Mouse (Mus musculus): ENCODE measurements around the gene Htr3b. TPM values are rescaled to one million over a fixed set of nuclear protein-coding genes. Genes with fewer than 3 reads are reported as not detected.

Gene Htr3b
- 0.22 TPM in 1 of 2 replicates, not detected in the other for polyA plus RNA-seq (2014; fragmentation: Nextera tagmentation; extraction: Ambion mirVana)

GRCm38 (mm10) chr9:48964587-48965040 lies at the start of gene Htr3b:
Gene Htr3b, minus strand, starts transcription at chr9:48964990.
- Histone ChIP-seq H3K27me3 (ENCODE audit: control insufficient read depth, insufficient read depth, low read length) (peaks cover 30% of the 10 kb centered on the region), H3K9ac (ENCODE audit: low read length) (no peak within 1 kb of the TSS), H3K4me1 (ENCODE audit: control insufficient read depth in 2 of 2, insufficient read depth in 2 of 2, low read length in 2 of 2) (0 out of 4 replicates have a peak, but pooled peaks cover 0 to 5% of the 10 kb centered on the region in 2 experiments), H3K27ac (replicated peaks in 1 of 2; ENCODE audit: control insufficient read depth in 1 of 2, insufficient read depth in 1 of 2, low read depth in 2 of 2, low read length in 2 of 2) (no peak within 1 kb of the TSS), H3K4me3 (ENCODE audit: control insufficient read depth in 1 of 2, insufficient read depth in 1 of 2, low read depth in 1 of 2, low read length in 2 of 2) (no peak within 1 kb of the TSS), H3K9me3 (ENCODE audit: control insufficient read depth, low read length) (no peaks in the 10 kb centered on the region), H3K4me2 (ENCODE audit: low read length) (no peak within 1 kb of the TSS), H3K36me3 (ENCODE audit: control insufficient read depth, insufficient read depth, low read length) (no peaks in the 10 kb centered on the region)
- no peak for ATAC-seq (ENCODE audit: insufficient number of reproducible peaks, insufficient read depth, low FRiP score, low read depth)
- 58% methylated on average over 7 of the region's 7 CpGs for WGBS

GRCm38 (mm10) chr9:48999256-48999655 lies 34.5 kb upstream of the Htr3b start:
- Histone ChIP-seq H3K27ac (replicated peaks in 1 of 2; ENCODE audit: control insufficient read depth in 1 of 2, insufficient read depth in 1 of 2, low read depth in 2 of 2, low read length in 2 of 2) (peak overlapping the region; percentile 38 to 77), H3K9ac (ENCODE audit: low read length) (peak overlapping the region; percentile 2; the same call in 1 of the 2 replicates), H3K4me3 (ENCODE audit: control insufficient read depth in 1 of 2, insufficient read depth in 1 of 2, low read depth in 1 of 2, low read length in 2 of 2) (no peak overlapping the region), H3K9me3 (ENCODE audit: control insufficient read depth, low read length) (no peaks in the 10 kb centered on the region), H3K36me3 (ENCODE audit: control insufficient read depth, insufficient read depth, low read length) (peaks cover 54% of the 10 kb centered on the region), H3K4me2 (ENCODE audit: low read length) (no peak overlapping the region), H3K27me3 (ENCODE audit: control insufficient read depth, insufficient read depth, low read length) (no peaks in the 10 kb centered on the region), H3K4me1 (ENCODE audit: control insufficient read depth in 2 of 2, insufficient read depth in 2 of 2, low read length in 2 of 2) (peaks cover 5 to 14% of the 10 kb centered on the region in 2 experiments; a peak in 3 of 4 replicates)
- ATAC-seq (ENCODE audit: insufficient number of reproducible peaks, insufficient read depth, low FRiP score, low read depth): no peak
- 55% methylated on average over 6 of the region's 6 CpGs for WGBS

DNA sequence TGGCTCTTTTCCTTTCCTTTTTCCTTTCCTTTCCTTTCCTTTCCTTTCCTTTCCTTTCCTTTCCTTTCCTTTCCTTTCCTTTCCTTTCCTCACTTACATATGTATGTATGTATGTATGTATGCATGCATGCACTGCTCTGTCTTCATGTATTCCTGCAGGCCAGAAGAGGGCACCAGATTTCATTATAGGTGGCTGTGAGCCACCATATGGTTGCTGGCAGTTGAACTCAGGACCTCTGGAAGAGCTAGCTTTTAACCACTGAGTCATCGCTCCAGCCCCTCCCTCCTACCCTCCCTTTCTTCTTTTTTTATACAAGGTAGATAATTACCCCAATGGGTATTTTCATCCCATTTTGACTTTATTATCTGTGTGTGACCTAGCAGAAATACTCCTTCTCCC lies 30.9 kb upstream of the Htr3b start:
- Histone ChIP-seq H3K4me2 (ENCODE audit: low read length) (no peak overlapping the region), H3K9ac (ENCODE audit: low read length) (no peak overlapping the region), H3K36me3 (ENCODE audit: control insufficient read depth, insufficient read depth, low read length) (peaks cover 37% of the 10 kb centered on the region), H3K4me1 (ENCODE audit: control insufficient read depth in 2 of 2, insufficient read depth in 2 of 2, low read length in 2 of 2) (peaks cover 12 to 34% of the 10 kb centered on the region in 2 experiments), H3K4me3 (ENCODE audit: control insufficient read depth in 1 of 2, insufficient read depth in 1 of 2, low read depth in 1 of 2, low read length in 2 of 2) (no peak overlapping the region), H3K27ac (replicated peaks in 1 of 2; ENCODE audit: control insufficient read depth in 1 of 2, insufficient read depth in 1 of 2, low read depth in 2 of 2, low read length in 2 of 2) (no peak overlapping the region), H3K27me3 (ENCODE audit: control insufficient read depth, insufficient read depth, low read length) (no peaks in the 10 kb centered on the region), H3K9me3 (ENCODE audit: control insufficient read depth, low read length) (no peaks in the 10 kb centered on the region)
- ATAC-seq (ENCODE audit: insufficient number of reproducible peaks, insufficient read depth, low FRiP score, low read depth): no peak
- 90% methylated on average over 1 of the region's 1 CpGs for WGBS

- Histone ChIP-seq H3K9me3 (ENCODE audit: control insufficient read depth, low read length) (no peaks in the 10 kb centered on the region), H3K9ac (ENCODE audit: low read length) (no peak overlapping the region)
Measured at GRCm38 (mm10) chr9:48994779-48995178, 30.0 kb upstream of the Htr3b start.

GRCm38 (mm10) chr9:48991671-48992070 lies 26.9 kb upstream of the Htr3b start:
- H3K4me2 ChIP-seq (ENCODE audit: low read length): no peak overlapping the region
- H3K27ac ChIP-seq (replicated peaks in 1 of 2; ENCODE audit: control insufficient read depth in 1 of 2, insufficient read depth in 1 of 2, low read depth in 2 of 2, low read length in 2 of 2): no peak overlapping the region
- H3K9me3 ChIP-seq (ENCODE audit: control insufficient read depth, low read length): no peaks in the 10 kb centered on the region
- peaks cover 34% of the 10 kb centered on the region for H3K36me3 ChIP-seq (ENCODE audit: control insufficient read depth, insufficient read depth, low read length)
- H3K9ac ChIP-seq (ENCODE audit: low read length): no peak overlapping the region
- ATAC-seq (ENCODE audit: insufficient number of reproducible peaks, insufficient read depth, low FRiP score, low read depth): no peak
- no peaks in the 10 kb centered on the region for H3K27me3 ChIP-seq (ENCODE audit: control insufficient read depth, insufficient read depth, low read length)
- WGBS: 70% methylated on average over 5 of the region's 5 CpGs
- H3K4me1 ChIP-seq (ENCODE audit: control insufficient read depth in 2 of 2, insufficient read depth in 2 of 2, low read length in 2 of 2): peaks cover 19 to 32% of the 10 kb centered on the region in 2 experiments
- H3K4me3 ChIP-seq (ENCODE audit: control insufficient read depth in 1 of 2, insufficient read depth in 1 of 2, low read depth in 1 of 2, low read length in 2 of 2): no peak overlapping the region

More at GRCm38 (mm10) chr9:48994779-48995178, 30.0 kb upstream of the Htr3b start:
- H3K36me3 ChIP-seq (ENCODE audit: control insufficient read depth, insufficient read depth, low read length): peaks cover 38% of the 10 kb centered on the region
- H3K4me3 ChIP-seq (ENCODE audit: control insufficient read depth in 1 of 2, insufficient read depth in 1 of 2, low read depth in 1 of 2, low read length in 2 of 2): no peak overlapping the region
- no peaks in the 10 kb centered on the region for H3K27me3 ChIP-seq (ENCODE audit: control insufficient read depth, insufficient read depth, low read length)
- peaks cover 14 to 31% of the 10 kb centered on the region in 2 experiments for H3K4me1 ChIP-seq (ENCODE audit: control insufficient read depth in 2 of 2, insufficient read depth in 2 of 2, low read length in 2 of 2)
- WGBS: 85% methylated on average over 7 of the region's 7 CpGs
- no peak overlapping the region for H3K4me2 ChIP-seq (ENCODE audit: low read length)
- no peak overlapping the region for H3K27ac ChIP-seq (replicated peaks in 1 of 2; ENCODE audit: control insufficient read depth in 1 of 2, insufficient read depth in 1 of 2, low read depth in 2 of 2, low read length in 2 of 2)
- no peak for ATAC-seq (ENCODE audit: insufficient number of reproducible peaks, insufficient read depth, low FRiP score, low read depth)

DNA sequence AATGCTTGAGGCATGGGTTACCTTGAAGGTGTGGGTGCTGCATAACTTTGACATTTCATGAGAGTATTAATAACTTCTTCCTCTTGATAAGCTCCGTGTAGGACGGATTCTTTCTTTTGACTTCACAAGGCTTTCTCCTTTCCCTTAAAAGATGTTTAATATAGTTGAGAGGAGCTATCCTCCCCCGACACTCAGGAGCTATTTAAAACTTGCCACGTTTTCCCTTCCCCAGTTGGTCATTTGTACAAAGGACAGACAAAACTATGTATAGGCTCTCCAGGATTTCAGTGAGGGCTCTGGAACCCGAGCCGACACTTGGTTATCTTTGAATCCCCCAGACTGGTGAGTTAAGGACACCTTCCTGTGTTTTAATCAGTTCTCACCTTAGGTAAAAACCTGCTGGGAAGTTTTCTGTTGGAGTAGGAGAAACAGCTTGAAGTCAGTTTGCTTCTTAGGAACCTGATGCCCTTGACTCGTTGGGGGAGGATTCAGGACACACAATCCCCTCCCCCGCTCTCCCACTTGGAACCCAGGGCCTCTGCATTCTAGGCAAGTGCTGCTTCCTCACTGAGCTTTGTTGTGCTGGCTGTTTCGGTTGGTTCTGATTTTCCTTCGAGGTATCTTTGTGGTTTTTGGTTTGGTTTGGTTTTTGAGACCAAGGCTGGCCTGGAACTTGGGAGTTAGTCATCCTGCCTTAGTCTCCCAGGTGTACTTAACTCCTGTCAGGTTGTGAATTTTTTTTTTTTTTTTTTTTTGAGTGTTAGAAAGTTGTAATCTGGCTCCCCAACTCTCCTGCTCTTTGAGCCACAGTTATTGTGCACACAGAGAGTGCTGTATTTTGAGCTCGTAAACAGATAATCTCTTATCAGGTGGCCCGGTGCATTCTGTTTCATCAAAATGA lies 22.7 kb upstream of the Htr3b start:
- no peaks in the 10 kb centered on the region for H3K9me3 ChIP-seq (ENCODE audit: control insufficient read depth, low read length)
- peak overlapping the region; percentile 65 for H3K4me2 ChIP-seq (ENCODE audit: low read length)
- peaks cover 14 to 23% of the 10 kb centered on the region in 2 experiments for H3K4me1 ChIP-seq (ENCODE audit: control insufficient read depth in 2 of 2, insufficient read depth in 2 of 2, low read length in 2 of 2)
- H3K27ac ChIP-seq (replicated peaks in 1 of 2; ENCODE audit: control insufficient read depth in 1 of 2, insufficient read depth in 1 of 2, low read depth in 2 of 2, low read length in 2 of 2): peak overlapping the region; percentile 96 to 98
- peak overlapping the region; percentile 41 to 70 for H3K4me3 ChIP-seq (ENCODE audit: control insufficient read depth in 1 of 2, insufficient read depth in 1 of 2, low read depth in 1 of 2, low read length in 2 of 2)
- H3K9ac ChIP-seq (ENCODE audit: low read length): peak overlapping the region; percentile 94
- H3K36me3 ChIP-seq (ENCODE audit: control insufficient read depth, insufficient read depth, low read length): peaks cover 18% of the 10 kb centered on the region
- WGBS: 11% methylated on average over 12 of the region's 12 CpGs
- no peaks in the 10 kb centered on the region for H3K27me3 ChIP-seq (ENCODE audit: control insufficient read depth, insufficient read depth, low read length)
- ATAC-seq (ENCODE audit: insufficient number of reproducible peaks, insufficient read depth, low FRiP score, low read depth): no peak

GRCm38 (mm10) chr9:48986616-48987141 lies 21.9 kb upstream of the Htr3b start:
- Histone ChIP-seq H3K36me3 (ENCODE audit: control insufficient read depth, insufficient read depth, low read length) (peaks cover 13% of the 10 kb centered on the region), H3K4me3 (ENCODE audit: control insufficient read depth in 1 of 2, insufficient read depth in 1 of 2, low read depth in 1 of 2, low read length in 2 of 2) (peak overlapping the region; percentile 41 to 70; a peak in 3 of 4 replicates), H3K4me1 (ENCODE audit: control insufficient read depth in 2 of 2, insufficient read depth in 2 of 2, low read length in 2 of 2) (peaks cover 14 to 19% of the 10 kb centered on the region in 2 experiments), H3K9me3 (ENCODE audit: control insufficient read depth, low read length) (no peaks in the 10 kb centered on the region), H3K27ac (replicated peaks in 1 of 2; ENCODE audit: control insufficient read depth in 1 of 2, insufficient read depth in 1 of 2, low read depth in 2 of 2, low read length in 2 of 2) (peak overlapping the region; percentile 96 to 98), H3K9ac (ENCODE audit: low read length) (peak overlapping the region; percentile 94), H3K4me2 (ENCODE audit: low read length) (peak overlapping the region; percentile 65), H3K27me3 (ENCODE audit: control insufficient read depth, insufficient read depth, low read length) (no peaks in the 10 kb centered on the region)
- 8% methylated on average over 7 of the region's 7 CpGs for WGBS
- peak; percentile 31; the same call in 1 of the 2 replicates for ATAC-seq (ENCODE audit: insufficient number of reproducible peaks, insufficient read depth, low FRiP score, low read depth)

All from heart, embryonic 14.5 days (tissue).